Mouse (Mus musculus) erythroblast, embryonic 14.5 days (primary cell): Measurements from ENCODE around the gene Sfxn5.

Experiments
- GATA1 ChIP-seq: IDR thresholded peaks from 2 replicates; pipeline ENCODE4 v1.6.1; 2012; ENCODE audit warnings: low read length, inconsistent platforms, mixed read lengths
- TAL1 ChIP-seq: IDR thresholded peaks from 3 replicates; pipeline ENCODE4 v1.6.1; 2012; ENCODE audit warnings: low read length, inconsistent platforms, mixed read lengths

- TF ChIP-seq TAL1 (no peak), GATA1 (no peak)
Observed at GRCm38 (mm10) chr6:85232836-85233623, 100.2 kb downstream of the Sfxn5 start.
